Mouse (Mus musculus) limb, embryonic 12.5 days (tissue): ENCODE measurements at regions not wholly inside any gene's neighbourhood (a gene's known extent, or its start where the extent isn't known, plus 50 kb on each side); places are given as distances from the start of the nearest gene placed in this dataset.

Experiments
- ATAC-seq: fragments of 200-750 bp; cut with Nextera tagmentation; 2 replicates; pipeline ENCODE4 v1.8.0; 2017; ENCODE audit warnings: low read depth, moderate TSS enrichment; ENCODE audit not compliant: insufficient number of reproducible peaks, insufficient read depth, low FRiP score, low TSS enrichment
- H3K27ac ChIP-seq: fragments of 300-500 bp; sonication (generic); 2 replicates; pipeline ENCODE4 v1.5.1; 2016; ENCODE audit warnings: mild to moderate bottlenecking, moderate library complexity
- H3K27me3 ChIP-seq: fragments of 300-500 bp; sonication (generic); 2 replicates; pipeline ENCODE4 v1.6.1; 2016; ENCODE audit warnings: mild to moderate bottlenecking, moderate library complexity
- H3K36me3 ChIP-seq: fragments of 300-500 bp; sonication (generic); 2 replicates; pipeline ENCODE4 v1.6.1; 2016; ENCODE audit warnings: mild to moderate bottlenecking, moderate library complexity
- H3K4me1 ChIP-seq: fragments of 300-500 bp; sonication (generic); replicated peaks from 2 replicates; pipeline ENCODE4 v1.6.1; 2016
- H3K4me2 ChIP-seq: fragments of 300-500 bp; sonication (generic); 2 replicates; pipeline ENCODE4 v1.6.1; 2016; ENCODE audit warnings: mild to moderate bottlenecking, moderate library complexity
- H3K4me3 ChIP-seq: fragments of 300-500 bp; sonication (generic); replicated peaks from 2 replicates; pipeline ENCODE4 v1.5.1; 2016; ENCODE audit warnings: mild to moderate bottlenecking
- H3K9ac ChIP-seq: fragments of 300-500 bp; sonication (generic); replicated peaks from 2 replicates; pipeline ENCODE4 v1.6.1; 2016; ENCODE audit warnings: mild to moderate bottlenecking, moderate library complexity
- H3K9me3 ChIP-seq: fragments of 300-500 bp; sonication (generic); 2 replicates; pipeline ENCODE4 v1.6.1; 2016; ENCODE audit warnings: mild to moderate bottlenecking, moderate library complexity
- WGBS: fragments of 180-500 bp; shearing (Covaris S2); methylation state at CpG from one replicate; pipeline ENCODE4 v1.1.7; 2016; 5-methylcytosine and 5-hydroxymethylcytosine counted together

DNA sequence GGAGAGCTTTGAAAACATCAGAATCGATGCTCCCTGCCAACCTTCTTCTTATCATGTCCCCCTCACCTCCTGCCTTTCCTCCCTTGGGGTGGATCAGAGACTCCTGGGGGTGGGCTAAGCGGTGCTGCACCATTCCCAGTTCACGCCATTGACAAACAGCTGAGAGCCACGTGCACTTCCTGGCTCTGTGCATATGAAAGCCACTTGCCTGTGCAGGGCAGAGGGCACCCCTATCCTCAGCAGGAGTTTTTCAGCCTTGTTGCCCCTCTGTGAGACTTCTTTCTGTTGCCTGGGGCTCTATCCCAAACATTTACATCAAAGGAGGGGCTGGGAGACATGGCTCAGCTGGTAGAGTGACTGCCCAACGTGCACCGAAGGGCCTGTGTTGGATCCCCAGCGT, 531.1 kb upstream of the Tbx3 start:
- WGBS: 25% methylated on average over 7 of the region's 7 CpGs
- no peak overlapping the region for H3K9ac ChIP-seq
- H3K4me2 ChIP-seq: no peak overlapping the region
- no peaks in the 10 kb centered on the region for H3K36me3 ChIP-seq
- no peak overlapping the region for H3K4me3 ChIP-seq
- peak overlapping the region; percentile 53 for H3K27ac ChIP-seq
- ATAC-seq: no peak
- H3K9me3 ChIP-seq: no peaks in the 10 kb centered on the region
- peaks cover 31% of the 10 kb centered on the region for H3K4me1 ChIP-seq
- peaks cover 60% of the 10 kb centered on the region for H3K27me3 ChIP-seq

DNA sequence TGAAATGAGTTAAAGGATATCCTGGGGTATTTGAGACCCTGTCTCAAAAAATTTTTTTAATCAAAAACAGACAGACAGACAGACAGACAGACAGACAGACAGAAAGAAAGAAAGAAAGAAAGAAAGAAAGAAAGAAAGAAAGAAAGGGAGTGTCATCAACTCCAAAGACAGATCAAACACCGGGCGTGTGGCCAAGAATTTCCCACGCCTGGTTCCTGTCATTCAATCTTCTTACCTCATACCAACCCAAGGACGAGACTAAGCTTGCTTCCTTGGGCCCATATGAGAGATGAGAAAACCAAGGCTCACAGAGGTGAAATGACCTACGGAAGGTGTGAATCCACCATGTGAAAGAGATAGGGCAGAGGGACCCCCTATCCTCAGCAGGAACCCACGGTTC, 530.7 kb upstream of the Tbx3 start:
- ATAC-seq: no peak
- no peak overlapping the region for H3K4me3 ChIP-seq
- H3K4me2 ChIP-seq: no peak overlapping the region
- H3K9ac ChIP-seq: no peak overlapping the region
- 80% methylated on average over 6 of the region's 6 CpGs for WGBS
- no peaks in the 10 kb centered on the region for H3K36me3 ChIP-seq
- peaks cover 55% of the 10 kb centered on the region for H3K27me3 ChIP-seq
- no peak overlapping the region for H3K27ac ChIP-seq
- H3K4me1 ChIP-seq: peaks cover 31% of the 10 kb centered on the region
- H3K9me3 ChIP-seq: no peaks in the 10 kb centered on the region

DNA sequence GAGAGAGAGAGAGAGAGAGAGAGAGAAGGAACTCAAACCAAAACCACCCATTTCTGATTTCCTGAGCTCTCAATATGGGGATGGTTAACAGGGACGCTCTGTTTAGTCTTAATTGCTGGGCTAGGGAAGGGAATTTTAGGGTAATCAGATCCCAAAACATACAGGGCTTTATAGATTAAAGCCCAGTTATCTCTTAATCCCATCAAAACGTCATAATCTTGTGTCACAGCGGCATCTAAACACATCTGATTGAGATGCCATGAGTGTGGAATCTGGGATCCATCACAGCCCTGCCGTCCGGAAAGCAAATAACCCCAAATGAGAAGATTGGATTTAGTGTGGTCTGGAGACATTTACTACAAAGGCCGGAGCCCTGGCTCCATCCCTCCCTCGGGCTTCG, 527.1 kb upstream of the Tbx3 start:
- no peak for ATAC-seq
- H3K4me2 ChIP-seq: no peak overlapping the region
- H3K27ac ChIP-seq: no peak overlapping the region
- no peak overlapping the region for H3K4me3 ChIP-seq
- peaks cover 29% of the 10 kb centered on the region for H3K27me3 ChIP-seq
- H3K9me3 ChIP-seq: peaks cover 4% of the 10 kb centered on the region; the same call in 1 of the 2 replicates
- no peaks in the 10 kb centered on the region for H3K36me3 ChIP-seq
- no peak overlapping the region for H3K9ac ChIP-seq
- WGBS: 22% methylated on average over 8 of the region's 8 CpGs
- peaks cover 11% of the 10 kb centered on the region for H3K4me1 ChIP-seq

DNA sequence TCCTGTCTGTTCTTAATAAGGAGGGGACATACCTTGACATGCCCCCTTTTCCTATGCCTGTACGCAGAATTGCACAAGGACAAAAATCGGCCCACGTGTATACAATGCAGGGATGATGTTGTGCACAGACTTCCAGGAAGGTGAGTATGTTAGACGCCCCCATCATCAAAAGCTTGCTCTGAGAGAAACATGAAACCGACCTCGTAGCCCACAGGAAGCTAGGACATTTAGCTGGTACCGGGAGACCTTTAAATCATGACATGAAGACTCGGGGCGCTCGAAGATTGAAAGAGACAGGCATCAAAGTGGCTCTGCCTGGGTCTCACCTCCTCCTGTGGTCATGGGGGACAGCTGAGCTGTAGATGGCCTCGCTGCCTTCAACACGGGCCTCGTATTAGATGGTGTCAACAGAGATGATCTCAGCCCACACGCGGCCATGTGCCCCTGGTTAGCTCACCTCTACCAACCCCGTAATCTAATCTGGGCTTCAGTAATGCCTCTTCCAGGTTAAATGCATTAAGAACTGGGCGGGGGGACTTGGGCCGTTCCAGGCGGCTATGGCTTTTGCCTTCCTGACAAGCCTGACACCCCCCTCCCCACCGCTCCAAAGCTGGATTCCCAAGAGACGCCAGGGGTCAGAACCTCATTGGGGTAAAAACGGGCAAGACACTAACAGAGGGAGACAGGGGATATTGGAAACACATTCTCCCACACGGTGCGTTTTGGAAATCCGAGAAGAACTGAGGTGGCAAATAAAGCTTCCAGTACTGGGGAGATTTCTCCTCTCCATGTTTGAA, 520.9 kb upstream of the Tbx3 start:
- peaks cover 8% of the 10 kb centered on the region; the same call in 1 of the 2 replicates for H3K4me1 ChIP-seq
- H3K4me3 ChIP-seq: no peak overlapping the region
- H3K9me3 ChIP-seq: peaks cover 4% of the 10 kb centered on the region; the same call in 1 of the 2 replicates
- WGBS: 52% methylated on average over 25 of the region's 25 CpGs
- H3K36me3 ChIP-seq: no peaks in the 10 kb centered on the region
- ATAC-seq: no peak
- no peak overlapping the region for H3K27ac ChIP-seq
- H3K27me3 ChIP-seq: peaks cover 8% of the 10 kb centered on the region; the same call in 1 of the 2 replicates
- no peak overlapping the region; the same call in 1 of the 2 replicates for H3K4me2 ChIP-seq
- no peak overlapping the region for H3K9ac ChIP-seq

DNA sequence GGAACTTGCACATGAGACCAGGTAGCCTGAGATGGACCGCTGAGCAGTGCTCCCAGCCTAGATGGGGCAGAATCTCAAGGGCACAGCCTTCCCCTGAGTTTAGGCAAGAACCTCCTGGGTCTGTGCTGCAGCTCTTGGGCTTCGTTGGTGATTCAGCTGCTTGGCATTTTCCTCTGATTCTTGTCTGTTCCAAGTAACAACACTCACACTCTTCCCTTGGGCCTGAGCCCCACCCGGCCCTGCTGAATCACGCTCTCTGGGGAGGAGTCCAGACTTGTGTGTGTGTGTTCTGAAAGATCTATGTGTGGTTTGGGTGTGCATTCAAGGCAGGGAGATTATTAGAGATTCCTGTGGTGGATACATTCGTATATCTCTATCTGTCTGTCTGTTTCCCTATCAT, 517.4 kb upstream of the Tbx3 start:
- Histone ChIP-seq H3K9ac (no peak overlapping the region), H3K27ac (no peak overlapping the region), H3K27me3 (peaks cover 4% of the 10 kb centered on the region; the same call in 1 of the 2 replicates), H3K36me3 (no peaks in the 10 kb centered on the region), H3K9me3 (peaks cover 10% of the 10 kb centered on the region; the same call in 1 of the 2 replicates), H3K4me2 (no peak overlapping the region), H3K4me1 (peaks cover 8% of the 10 kb centered on the region; the same call in 1 of the 2 replicates), H3K4me3 (no peak overlapping the region)
- no peak for ATAC-seq
- 91% methylated on average over 5 of the region's 5 CpGs for WGBS

DNA sequence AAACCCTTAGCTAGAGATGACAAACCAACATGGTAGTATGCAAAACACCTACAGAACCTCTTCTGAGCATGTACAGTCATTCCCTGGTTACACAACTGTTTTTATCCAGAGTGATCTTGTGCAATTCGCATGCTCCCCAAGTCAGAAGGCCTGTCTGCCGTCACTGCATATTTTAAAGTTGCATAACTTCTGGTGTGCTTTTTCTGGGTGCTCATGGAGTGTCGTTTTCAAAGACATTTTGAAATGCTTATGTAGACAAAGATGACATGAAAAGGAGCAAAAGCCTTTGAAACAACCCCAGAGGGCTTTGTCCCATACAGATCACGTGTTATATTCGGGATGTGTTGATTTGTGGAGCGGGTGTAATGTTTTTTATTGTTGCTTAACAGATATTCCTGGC, 513.8 kb upstream of the Tbx3 start:
- no peak for ATAC-seq
- Histone ChIP-seq H3K4me1 (no peaks in the 10 kb centered on the region), H3K9me3 (peaks cover 10% of the 10 kb centered on the region; the same call in 1 of the 2 replicates), H3K27ac (no peak overlapping the region), H3K4me2 (no peak overlapping the region), H3K4me3 (no peak overlapping the region), H3K9ac (no peak overlapping the region), H3K36me3 (no peaks in the 10 kb centered on the region), H3K27me3 (peaks cover 6% of the 10 kb centered on the region; the same call in 1 of the 2 replicates)
- 87% methylated on average over 6 of the region's 6 CpGs for WGBS

DNA sequence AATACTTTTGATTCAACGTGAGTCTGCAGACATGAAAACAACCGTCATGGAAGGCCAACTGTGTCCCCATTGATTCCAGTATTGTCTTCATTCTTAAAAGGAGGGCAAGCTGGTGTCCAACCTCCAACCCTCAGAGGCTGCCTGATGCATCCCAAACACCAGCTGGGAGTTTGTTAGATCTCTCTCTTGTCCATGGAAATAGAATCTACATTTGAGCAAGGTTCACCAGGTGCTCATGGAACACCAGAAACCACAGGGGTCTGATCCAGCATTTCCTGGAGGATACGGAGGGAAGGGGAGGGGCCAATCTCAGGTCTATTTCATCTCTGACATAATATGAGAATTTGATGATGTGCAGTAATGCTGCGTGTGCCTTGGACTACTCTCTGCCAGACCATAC, 512.3 kb upstream of the Tbx3 start:
- Histone ChIP-seq H3K4me3 (no peak overlapping the region), H3K9ac (no peak overlapping the region), H3K27ac (no peak overlapping the region), H3K4me1 (no peaks in the 10 kb centered on the region), H3K36me3 (no peaks in the 10 kb centered on the region), H3K4me2 (no peak overlapping the region), H3K27me3 (peaks cover 6% of the 10 kb centered on the region; the same call in 1 of the 2 replicates), H3K9me3 (peaks cover 10% of the 10 kb centered on the region; the same call in 1 of the 2 replicates)
- WGBS: 85% methylated on average over 4 of the region's 4 CpGs
- ATAC-seq: no peak

DNA sequence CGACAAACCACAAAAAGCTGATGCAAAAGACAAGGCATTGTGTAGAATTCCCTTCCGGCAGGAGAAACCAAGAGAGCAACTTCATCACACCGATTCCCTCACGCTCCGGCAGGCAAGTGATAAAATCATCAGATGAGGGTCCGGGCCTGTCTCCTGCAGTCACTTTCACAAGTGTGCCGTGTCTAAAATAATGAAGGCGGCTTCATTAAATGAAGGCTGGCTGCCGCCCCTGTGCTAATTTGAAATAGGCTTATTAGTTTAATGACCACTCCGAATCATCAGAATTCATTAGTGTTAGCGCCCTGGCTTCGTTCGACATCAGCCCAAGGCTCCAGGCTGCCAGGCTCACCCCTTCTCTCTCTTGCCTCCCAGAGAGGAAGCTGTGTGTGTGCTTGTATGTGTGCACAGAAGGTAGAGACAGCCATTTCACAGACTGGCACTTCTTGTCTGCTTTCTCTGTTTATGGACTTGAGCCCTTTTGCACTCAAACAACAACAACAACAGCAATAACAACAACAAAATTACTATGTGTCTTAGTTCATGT, 508.3 kb upstream of the Tbx3 start:
- Histone ChIP-seq H3K4me3 (no peak overlapping the region), H3K4me1 (no peaks in the 10 kb centered on the region), H3K9me3 (no peaks in the 10 kb centered on the region), H3K36me3 (no peaks in the 10 kb centered on the region), H3K27me3 (peaks cover 14% of the 10 kb centered on the region; the same call in 1 of the 2 replicates), H3K9ac (no peak overlapping the region), H3K27ac (no peak overlapping the region), H3K4me2 (no peak overlapping the region)
- ATAC-seq: no peak
- 71% methylated on average over 13 of the region's 13 CpGs for WGBS

DNA sequence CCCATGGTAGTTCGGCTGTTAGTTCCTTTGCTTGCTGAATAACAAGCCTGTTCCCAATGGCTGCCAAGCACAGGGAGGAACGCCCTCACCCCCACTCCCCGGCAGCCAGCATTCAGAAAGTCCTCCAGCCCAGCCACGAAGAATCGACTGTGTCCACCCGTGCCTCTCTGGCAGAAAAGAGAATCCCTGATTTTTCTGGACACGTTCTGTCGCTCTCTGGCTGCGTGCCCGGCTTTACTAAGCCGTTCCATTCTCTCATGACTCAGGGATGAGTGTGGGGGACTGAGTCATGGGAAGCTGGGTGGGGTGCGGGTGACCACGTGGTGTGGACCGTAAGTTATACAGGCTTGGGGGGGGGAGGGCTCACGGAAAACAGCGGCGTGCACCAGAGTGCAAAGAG, 502.8 kb upstream of the Tbx3 start:
- H3K9me3 ChIP-seq: no peaks in the 10 kb centered on the region
- WGBS: 90% methylated on average over 17 of the region's 17 CpGs
- no peak overlapping the region for H3K9ac ChIP-seq
- ATAC-seq: no peak
- H3K4me1 ChIP-seq: no peaks in the 10 kb centered on the region
- H3K36me3 ChIP-seq: no peaks in the 10 kb centered on the region
- H3K27ac ChIP-seq: no peak overlapping the region
- H3K4me2 ChIP-seq: no peak overlapping the region
- peaks cover 51% of the 10 kb centered on the region for H3K27me3 ChIP-seq
- no peak overlapping the region for H3K4me3 ChIP-seq

DNA sequence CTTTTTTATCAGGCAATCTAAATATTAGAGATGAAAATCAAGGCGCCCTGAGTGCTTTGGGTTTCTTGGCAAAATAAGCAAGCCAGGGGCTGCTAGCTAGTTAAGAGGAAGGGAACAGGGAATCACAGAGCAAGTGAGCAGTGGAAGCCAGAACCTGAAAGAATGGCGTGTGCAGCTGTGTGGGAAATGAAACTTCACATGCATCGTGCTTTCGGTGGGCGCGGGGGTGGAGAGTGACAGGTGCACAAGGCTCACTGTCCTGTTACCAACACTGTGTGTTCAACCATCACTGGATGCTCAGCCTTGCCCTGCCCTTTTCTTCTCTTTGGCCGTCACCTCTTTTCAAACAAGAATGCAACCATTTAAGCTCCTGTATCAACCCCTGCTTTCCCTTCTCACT, 501.2 kb upstream of the Tbx3 start:
- Histone ChIP-seq H3K4me3 (no peak overlapping the region), H3K27me3 (peaks cover 64% of the 10 kb centered on the region), H3K9ac (no peak overlapping the region), H3K4me1 (peaks cover 4% of the 10 kb centered on the region; the same call in 1 of the 2 replicates), H3K9me3 (no peaks in the 10 kb centered on the region), H3K36me3 (no peaks in the 10 kb centered on the region), H3K27ac (no peak overlapping the region), H3K4me2 (no peak overlapping the region)
- no peak for ATAC-seq
- 86% methylated on average over 7 of the region's 7 CpGs for WGBS

DNA sequence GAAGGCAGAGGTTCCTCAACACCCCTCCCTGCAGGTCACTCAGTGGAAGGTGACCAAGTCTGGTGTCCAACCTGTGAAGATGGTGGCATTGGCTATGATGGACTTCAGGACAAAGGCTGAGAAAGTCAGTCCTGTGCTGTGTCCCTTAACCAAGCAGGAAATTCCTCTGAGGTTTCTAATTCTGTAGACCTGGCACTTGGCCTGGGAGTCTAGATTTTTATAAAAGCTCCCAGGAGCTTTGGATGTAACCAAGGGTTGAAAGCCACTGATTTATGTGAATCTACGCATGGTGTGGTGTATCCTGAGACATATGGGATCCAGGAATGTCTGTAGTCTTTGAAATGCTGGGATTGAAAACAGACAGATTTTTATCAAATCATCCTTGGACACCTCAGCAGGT, 498.8 kb upstream of the Tbx3 start:
- ATAC-seq: no peak
- Histone ChIP-seq H3K4me2 (no peak overlapping the region), H3K4me3 (no peak overlapping the region), H3K36me3 (no peaks in the 10 kb centered on the region), H3K4me1 (peaks cover 15% of the 10 kb centered on the region), H3K27ac (no peak overlapping the region), H3K27me3 (peaks cover 66% of the 10 kb centered on the region), H3K9ac (no peak overlapping the region), H3K9me3 (no peaks in the 10 kb centered on the region)
- 74% methylated on average over 1 of the region's 1 CpGs for WGBS
